Mouse (Mus musculus): ENCODE data around the gene Supt4a. TPM values are rescaled to one million over a fixed set of nuclear protein-coding genes. Genes with fewer than 3 reads are reported as not detected.

The Supt4a gene
- polyA plus RNA-seq, 1 experiment = 62.2 TPM

GRCm38 (mm10) chr11:87701108-87701507 is 36.2 kb upstream of the Supt4a start:
- H3K27ac ChIP-seq (ENCODE audit: insufficient read depth, low read length) = no peak overlapping the region
- 86% methylated on average over 6 of the region's 6 CpGs for WGBS
- no peak for DNase-seq (ENCODE audit: low read depth in 1 of 2, low spot score in 2 of 2)

DNA sequence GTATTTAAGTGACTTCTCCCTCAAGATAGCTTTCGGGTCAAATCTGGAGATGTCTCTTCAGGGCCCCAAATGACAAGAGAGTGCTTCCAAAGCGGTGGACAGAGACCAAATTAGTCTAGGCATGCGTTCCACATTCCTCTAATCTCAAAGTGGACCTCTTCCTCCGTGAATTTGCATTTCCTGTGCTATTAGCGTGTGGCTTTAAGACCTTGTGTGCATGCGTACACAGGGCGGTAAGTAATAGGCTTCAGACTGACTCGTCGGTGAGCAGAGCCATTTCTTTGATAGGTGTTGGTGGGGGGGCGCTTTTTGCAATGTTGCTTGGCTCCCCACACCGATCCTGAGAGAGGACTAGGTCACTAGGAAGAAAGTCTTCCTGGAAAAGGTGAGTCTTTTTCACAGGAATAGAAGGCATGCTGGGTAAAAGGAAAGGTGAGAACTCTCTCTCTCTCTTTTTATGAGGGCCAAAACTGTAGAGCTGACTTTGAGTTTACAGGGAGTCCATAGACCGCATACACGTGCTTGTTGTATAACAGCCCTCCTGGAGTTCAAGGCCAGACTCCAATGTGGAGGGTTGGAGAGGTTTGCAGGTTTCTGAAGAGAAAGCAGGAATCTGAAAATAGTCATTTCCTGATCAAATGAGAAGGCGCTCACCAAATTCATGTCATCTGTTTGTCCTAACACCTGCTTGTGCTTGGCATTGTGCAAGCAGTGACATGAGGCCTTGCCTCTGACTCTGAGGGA is 35.3 kb upstream of the Supt4a start:
- Histone ChIP-seq H3K27me3 (ENCODE audit: control insufficient read depth, insufficient read depth, low read length) (no peaks in the 10 kb centered on the region), H3K27ac (ENCODE audit: insufficient read depth, low read length) (no peak overlapping the region), H3K4me1 (ENCODE audit: control insufficient read depth, insufficient read depth, insufficient read length) (no peaks in the 10 kb centered on the region; the same call in 1 of the 2 replicates), H3K4me3 (ENCODE audit: extremely low read depth, insufficient read depth, insufficient read length) (no peak overlapping the region), H3K36me3 (ENCODE audit: control insufficient read depth, insufficient read depth, low read length) (no peaks in the 10 kb centered on the region)
- WGBS = 48% methylated on average over 14 of the region's 14 CpGs
- no peak for DNase-seq (ENCODE audit: low read depth in 1 of 2, low spot score in 2 of 2)
- no peak for TF ChIP-seq POLR2A (IDR thresholded peaks at IDR 0.05; ENCODE audit: low read depth, low read length)
- no peak for TF ChIP-seq CTCF (IDR thresholded peaks at IDR 0.05; ENCODE audit: extremely low read depth, insufficient read depth, insufficient read length, insufficient replicate concordance)

More at GRCm38 (mm10) chr11:87701108-87701507, 36.2 kb upstream of the Supt4a start:
- Histone ChIP-seq H3K36me3 (ENCODE audit: control insufficient read depth, insufficient read depth, low read length) (no peaks in the 10 kb centered on the region), H3K27me3 (ENCODE audit: control insufficient read depth, insufficient read depth, low read length) (no peaks in the 10 kb centered on the region), H3K4me1 (ENCODE audit: control insufficient read depth, insufficient read depth, insufficient read length) (no peaks in the 10 kb centered on the region; the same call in 1 of the 2 replicates), H3K4me3 (ENCODE audit: extremely low read depth, insufficient read depth, insufficient read length) (no peak overlapping the region)
- TF ChIP-seq CTCF (IDR thresholded peaks at IDR 0.05; ENCODE audit: extremely low read depth, insufficient read depth, insufficient read length, insufficient replicate concordance) = no peak
- TF ChIP-seq POLR2A (IDR thresholded peaks at IDR 0.05; ENCODE audit: low read depth, low read length) = no peak

DNA sequence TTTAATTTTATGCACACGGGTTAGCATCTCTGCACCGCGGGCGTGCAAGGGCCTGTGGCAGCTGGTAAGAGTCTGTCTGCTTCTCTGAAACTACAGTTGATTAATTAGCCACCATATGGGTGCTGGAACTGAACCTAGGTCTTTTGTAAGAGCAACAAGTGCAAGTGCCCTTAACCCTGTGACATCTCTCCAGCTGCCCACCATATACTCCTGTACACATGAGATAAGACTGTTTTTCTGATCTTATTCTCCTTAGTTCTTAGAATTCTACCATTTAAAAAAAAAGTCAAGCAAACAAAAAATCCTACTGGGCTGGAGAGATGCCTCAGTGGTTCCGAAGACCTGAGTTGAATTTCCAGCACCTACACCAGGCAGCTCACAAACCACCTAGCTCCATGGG is 33.7 kb upstream of the Supt4a start:
- no peaks in the 10 kb centered on the region; the same call in 1 of the 2 replicates for H3K4me1 ChIP-seq (ENCODE audit: control insufficient read depth, insufficient read depth, insufficient read length)
- DNase-seq (ENCODE audit: low read depth in 1 of 2, low spot score in 2 of 2) = no peak
- no peak overlapping the region for H3K4me3 ChIP-seq (ENCODE audit: extremely low read depth, insufficient read depth, insufficient read length)
- H3K36me3 ChIP-seq (ENCODE audit: control insufficient read depth, insufficient read depth, low read length) = no peaks in the 10 kb centered on the region
- no peaks in the 10 kb centered on the region for H3K27me3 ChIP-seq (ENCODE audit: control insufficient read depth, insufficient read depth, low read length)
- no peak for TF ChIP-seq CTCF (IDR thresholded peaks at IDR 0.05; ENCODE audit: extremely low read depth, insufficient read depth, insufficient read length, insufficient replicate concordance)
- no peak overlapping the region for H3K27ac ChIP-seq (ENCODE audit: insufficient read depth, low read length)
- 92% methylated on average over 5 of the region's 5 CpGs for WGBS

GRCm38 (mm10) chr11:87704289-87704688 is 33.1 kb upstream of the Supt4a start:
- H3K27me3 ChIP-seq (ENCODE audit: control insufficient read depth, insufficient read depth, low read length) = no peaks in the 10 kb centered on the region
- no peaks in the 10 kb centered on the region; the same call in 1 of the 2 replicates for H3K4me1 ChIP-seq (ENCODE audit: control insufficient read depth, insufficient read depth, insufficient read length)
- H3K27ac ChIP-seq (ENCODE audit: insufficient read depth, low read length) = no peak overlapping the region
- TF ChIP-seq POLR2A (IDR thresholded peaks at IDR 0.05; ENCODE audit: low read depth, low read length) (no peak), CTCF (IDR thresholded peaks at IDR 0.05; ENCODE audit: extremely low read depth, insufficient read depth, insufficient read length, insufficient replicate concordance) (no peak)
- DNase-seq (ENCODE audit: low read depth in 1 of 2, low spot score in 2 of 2) = no peak
- no peak overlapping the region for H3K4me3 ChIP-seq (ENCODE audit: extremely low read depth, insufficient read depth, insufficient read length)
- whole genome bisulfite sequencing = 93% methylated on average over 9 of the region's 9 CpGs
- H3K36me3 ChIP-seq (ENCODE audit: control insufficient read depth, insufficient read depth, low read length) = no peaks in the 10 kb centered on the region

DNA sequence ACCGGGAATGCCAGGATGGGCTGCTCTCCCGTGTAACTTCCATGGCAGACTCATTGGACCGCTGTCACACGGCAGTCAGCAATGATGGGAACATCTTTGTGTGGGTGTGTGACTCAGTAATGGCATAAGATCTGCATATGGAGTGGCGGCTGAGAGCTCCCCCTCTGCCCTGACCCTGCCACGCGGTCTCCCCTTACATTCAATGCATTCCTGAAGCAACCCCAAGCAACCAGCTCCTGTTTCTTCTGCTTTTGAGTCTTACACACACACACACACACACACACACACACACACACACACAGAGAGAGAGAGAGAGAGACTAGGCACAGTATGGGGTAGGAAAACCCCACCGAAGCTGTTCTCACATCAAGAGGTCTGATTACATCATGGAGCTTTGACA is 29.8 kb upstream of the Supt4a start:
- peaks cover 2% of the 10 kb centered on the region; the same call in 1 of the 2 replicates for H3K4me1 ChIP-seq (ENCODE audit: control insufficient read depth, insufficient read depth, insufficient read length)
- WGBS = 71% methylated on average over 8 of the region's 8 CpGs
- H3K4me3 ChIP-seq (ENCODE audit: extremely low read depth, insufficient read depth, insufficient read length) = no peak overlapping the region
- no peaks in the 10 kb centered on the region for H3K27me3 ChIP-seq (ENCODE audit: control insufficient read depth, insufficient read depth, low read length)
- TF ChIP-seq POLR2A (IDR thresholded peaks at IDR 0.05; ENCODE audit: low read depth, low read length) = no peak
- no peak for TF ChIP-seq CTCF (IDR thresholded peaks at IDR 0.05; ENCODE audit: extremely low read depth, insufficient read depth, insufficient read length, insufficient replicate concordance)
- no peaks in the 10 kb centered on the region for H3K36me3 ChIP-seq (ENCODE audit: control insufficient read depth, insufficient read depth, low read length)
- no peak for DNase-seq (ENCODE audit: low read depth in 1 of 2, low spot score in 2 of 2)
- H3K27ac ChIP-seq (ENCODE audit: insufficient read depth, low read length) = no peak overlapping the region

GRCm38 (mm10) chr11:87708979-87709378 is 28.4 kb upstream of the Supt4a start:
- Histone ChIP-seq H3K27ac (ENCODE audit: insufficient read depth, low read length) (no peak overlapping the region), H3K27me3 (ENCODE audit: control insufficient read depth, insufficient read depth, low read length) (no peaks in the 10 kb centered on the region), H3K36me3 (ENCODE audit: control insufficient read depth, insufficient read depth, low read length) (no peaks in the 10 kb centered on the region), H3K4me3 (ENCODE audit: extremely low read depth, insufficient read depth, insufficient read length) (no peak overlapping the region), H3K4me1 (ENCODE audit: control insufficient read depth, insufficient read depth, insufficient read length) (peaks cover 2% of the 10 kb centered on the region; the same call in 1 of the 2 replicates)
- 90% methylated on average over 5 of the region's 5 CpGs for WGBS
- TF ChIP-seq CTCF (IDR thresholded peaks at IDR 0.05; ENCODE audit: extremely low read depth, insufficient read depth, insufficient read length, insufficient replicate concordance) (no peak), POLR2A (IDR thresholded peaks at IDR 0.05; ENCODE audit: low read depth, low read length) (no peak)
- DNase-seq (ENCODE audit: low read depth in 1 of 2, low spot score in 2 of 2) = no peak
